Mouse (Mus musculus) CH12.LX (cell line): ENCODE results near the gene Zbtb33. TPM values are rescaled to one million over a fixed set of nuclear protein-coding genes. Genes with fewer than 3 reads are reported as not detected.

ENCODE experiments used
- DNase-seq: peaks from one replicate; pipeline ENCODE4 v3.0.0-alpha.2; 2013; ENCODE audit errors: extremely low read depth
- H3K27ac ChIP-seq: 2 replicates; pipeline ENCODE4 v1.5.1; 2012; ENCODE audit warnings: low read depth, mild to moderate bottlenecking, control low read depth, moderate library complexity; ENCODE audit not compliant: insufficient read depth
- H3K27me3 ChIP-seq: replicated peaks from 2 replicates; pipeline ENCODE3; 2012; ENCODE audit warnings: inconsistent platforms
- H3K36me3 ChIP-seq, 2 experiments: replicated peaks in 1 of 2; 2 replicates each; pipeline versions ENCODE3 to v1.6.1; 2012; ENCODE audit warnings: inconsistent platforms in 1 of 2, low read length in 1 of 2, mild to moderate bottlenecking in 1 of 2, mixed read lengths in 1 of 2, moderate library complexity in 1 of 2; ENCODE audit not compliant: control insufficient read depth in 1 of 2, insufficient read depth in 1 of 2
- H3K4me1 ChIP-seq, 2 experiments: 2 replicates each; pipeline ENCODE4 v1.6.1; 2012; ENCODE audit warnings: inconsistent platforms in 1 of 2, moderate library complexity in 1 of 2; ENCODE audit not compliant: insufficient read depth in 2 of 2, control insufficient read depth in 1 of 2
- H3K4me2 ChIP-seq: 2 replicates; pipeline ENCODE4 v1.6.1; 2012; ENCODE audit warnings: low read depth, mild to moderate bottlenecking, control low read depth; ENCODE audit not compliant: poor library complexity, insufficient read depth, severe bottlenecking
- H3K4me3 ChIP-seq, 3 experiments: fragments of 150-350 bp in 1 of 3; sonication (generic) in 1 of 3; replicated peaks in 1 of 3; 2 replicates each; pipeline versions ENCODE3 to v1.5.1; 2011 to 2012; ENCODE audit warnings: low read depth in 2 of 3, low read length in 2 of 3, mild to moderate bottlenecking in 2 of 3, moderate library complexity in 2 of 3, control low read depth in 1 of 3, improper control_type of control experiment in 1 of 3, inconsistent platforms in 1 of 3, mixed read lengths in 1 of 3; ENCODE audit not compliant: poor library complexity in 1 of 3
- H3K79me2 ChIP-seq: replicated peaks from 2 replicates; pipeline ENCODE4 v1.6.1; 2012; ENCODE audit warnings: mild to moderate bottlenecking, moderate library complexity; ENCODE audit not compliant: control insufficient read depth, poor library complexity, insufficient read depth, severe bottlenecking; ENCODE audit errors: extremely low read depth
- H3K9ac ChIP-seq: 2 replicates; pipeline ENCODE4 v1.6.1; 2012; ENCODE audit warnings: low read depth, mild to moderate bottlenecking, control low read depth, moderate library complexity; ENCODE audit not compliant: insufficient read depth
- H3K9me3 ChIP-seq: replicated peaks from 2 replicates; pipeline ENCODE3; 2012; ENCODE audit warnings: low read length, inconsistent platforms, mixed read lengths
- BHLHE40 ChIP-seq: IDR thresholded peaks from 2 replicates; pipeline ENCODE4 v1.6.1; 2011; ENCODE audit warnings: mild to moderate bottlenecking, low read depth, low read length, improper control_type of control experiment
- CTCF ChIP-seq, 2 experiments: IDR thresholded peaks in 1 of 2; conservative IDR thresholded peaks in 1 of 2; 2 replicates each; pipeline ENCODE4 v1.5.1; 2011 to 2012; ENCODE audit warnings: low read depth in 2 of 2, low read length in 2 of 2, improper control_type of control experiment in 1 of 2, inconsistent platforms in 1 of 2, mild to moderate bottlenecking in 1 of 2, moderate library complexity in 1 of 2
- E2F4 ChIP-seq: IDR thresholded peaks from 2 replicates; pipeline ENCODE4 v1.6.1; 2011; ENCODE audit warnings: low read depth, low read length, improper control_type of control experiment; ENCODE audit not compliant: insufficient replicate concordance
- ETS1 ChIP-seq: conservative IDR thresholded peaks from 2 replicates; pipeline ENCODE4 v1.6.1; 2012; ENCODE audit warnings: low read depth, mild to moderate bottlenecking, inconsistent platforms, low read length, improper control_type of control experiment, moderate library complexity
- HCFC1 ChIP-seq: IDR thresholded peaks from 2 replicates; pipeline ENCODE4 v1.6.1; 2012; ENCODE audit warnings: low read depth, mild to moderate bottlenecking, inconsistent platforms, low read length, improper control_type of control experiment
- MAFK ChIP-seq: IDR thresholded peaks from 2 replicates; pipeline ENCODE4 v1.6.1; 2011; ENCODE audit warnings: low read length, improper control_type of control experiment; ENCODE audit not compliant: insufficient replicate concordance
- MAX ChIP-seq: IDR thresholded peaks from 2 replicates; pipeline ENCODE4 v1.6.1; 2011; ENCODE audit warnings: low read length, improper control_type of control experiment
- MEF2A ChIP-seq: IDR thresholded peaks from 2 replicates; pipeline ENCODE4 v1.6.1; 2014; ENCODE audit warnings: low read depth, mild to moderate bottlenecking, inconsistent platforms, low read length, improper control_type of control experiment, borderline replicate concordance
- MYC ChIP-seq: IDR thresholded peaks from 2 replicates; pipeline ENCODE4 v1.6.1; 2011; ENCODE audit warnings: low read depth, mild to moderate bottlenecking, improper control_type of control experiment, low read length
- RAD21 ChIP-seq: IDR thresholded peaks from 2 replicates; pipeline ENCODE4 v1.6.1; 2011; ENCODE audit warnings: low read depth, mild to moderate bottlenecking, low read length, improper control_type of control experiment, moderate library complexity
- RCOR1 ChIP-seq: conservative IDR thresholded peaks from 2 replicates; pipeline ENCODE4 v1.6.1; 2012; ENCODE audit warnings: low read depth, mild to moderate bottlenecking, inconsistent platforms, low read length, improper control_type of control experiment
- SIN3A ChIP-seq: IDR thresholded peaks from 2 replicates; pipeline ENCODE4 v1.6.1; 2012; ENCODE audit warnings: low read length, improper control_type of control experiment, inconsistent platforms
- USF1 ChIP-seq: IDR thresholded peaks from 2 replicates; pipeline ENCODE4 v1.6.1; 2014; ENCODE audit warnings: low read depth, mild to moderate bottlenecking, inconsistent platforms, low read length, improper control_type of control experiment
- ZC3H11A ChIP-seq: IDR thresholded peaks from 2 replicates; pipeline ENCODE4 v1.6.1; 2012; ENCODE audit warnings: low read depth, mild to moderate bottlenecking, inconsistent platforms, low read length, improper control_type of control experiment
- ZMIZ1 ChIP-seq: IDR thresholded peaks from 2 replicates; pipeline ENCODE4 v1.6.1; 2012; ENCODE audit warnings: low read depth, mild to moderate bottlenecking, inconsistent platforms, low read length, improper control_type of control experiment
- ZNF384 ChIP-seq: IDR thresholded peaks from 2 replicates; pipeline ENCODE4 v1.6.1; 2012; ENCODE audit warnings: low read depth, low read length, improper control_type of control experiment, inconsistent platforms
- dilution Hi-C: fragments of 300-500 bp; cut with MboI; formaldehyde crosslinking; loops from 2 replicates; pipeline ENCODE4 v1.14.3; 2020; ENCODE audit warnings: low sequenced_read_pairs; ENCODE audit not compliant: extremely low pct_unique_long_range_greater_than_20kb, extremely low pct_ligation_motif_present
- in situ Hi-C: fragments of 300-500 bp; cut with MboI; formaldehyde crosslinking; loops from 3 replicates; pipeline ENCODE4 v1.14.3; 2019; ENCODE audit warnings: low sequenced_read_pairs, low pct_ligation_motif_present, low pct_unique_long_range_greater_than_20kb, mixed read lengths
- polyA plus RNA-seq: library from polyadenylated mRNA; unstranded; fragments of >175 nt; gene quantifications from 2 replicates; pipeline ENCODE4 v1.2.1, GENCODE M21; 2012; ENCODE audit warnings: low read depth; ENCODE audit not compliant: insufficient read length
- total RNA-seq, 2 experiments: library from RNA; depleted of rRNA; stranded (reverse); fragments of 300-350 nt in 1 of 2; fragments of >200 nt in 1 of 2; gene quantifications; 2 replicates each; pipeline ENCODE4 v1.2.3; 2012 to 2014

Zbtb33 gene
- total and polyA plus RNA-seq, 3 experiments: 10.7 to 25.0 (median 14.0) TPM

DNA sequence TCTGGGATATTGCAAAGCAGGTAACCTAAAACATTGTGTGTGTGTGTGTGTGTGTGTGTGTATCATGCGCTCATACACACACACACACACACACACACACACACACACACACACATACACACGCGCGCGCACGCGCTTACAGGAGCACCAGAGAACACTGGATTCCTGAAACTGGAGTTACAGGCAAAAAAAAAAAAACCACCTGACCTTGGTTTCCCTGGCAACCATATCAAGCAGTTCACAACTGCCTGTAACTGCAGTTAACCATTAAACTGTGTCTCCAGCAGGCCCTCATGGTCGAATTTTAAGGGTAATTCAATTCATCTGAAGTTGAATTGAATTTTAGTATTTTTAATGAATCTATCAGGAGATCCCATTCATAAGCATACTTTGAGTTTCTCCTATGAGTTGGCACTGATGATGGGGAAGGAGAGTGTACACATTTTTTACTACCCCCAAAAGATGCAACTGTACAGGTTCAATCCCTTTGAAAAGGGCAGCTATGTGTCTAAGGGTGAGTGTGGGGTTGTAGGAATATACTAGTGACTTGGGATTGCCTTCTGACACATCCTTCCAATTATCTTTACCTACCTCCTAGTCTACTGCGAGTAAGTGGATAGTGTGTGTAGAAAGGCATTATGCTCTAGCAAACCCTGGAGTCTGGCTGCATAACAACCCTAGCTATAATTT is 27.5 kb downstream of the Zbtb33 start:
- dilution Hi-C loops: no loop called here
- Histone ChIP-seq H3K4me2 (no peak overlapping the region), H3K27me3 (no peaks in the 10 kb centered on the region), H3K27ac (no peak overlapping the region), H3K79me2 (no peaks in the 10 kb centered on the region), H3K9me3 (no peaks in the 10 kb centered on the region), H3K9ac (no peak overlapping the region), H3K4me3 (no peak overlapping the region), H3K36me3 (no peaks in the 10 kb centered on the region), H3K4me1 (peaks cover 5 to 10% of the 10 kb centered on the region in 2 experiments)
- TF ChIP-seq CTCF (conservative IDR thresholded peaks at IDR 0.05 in 1 of 2, IDR thresholded peaks at IDR 0.05 in 1 of 2; ENCODE audit: low read depth in 2 of 2, low read length in 2 of 2) (no peak), E2F4 (no peak), BHLHE40 (no peak), MAFK (no peak), USF1 (no peak), ZMIZ1 (no peak), MYC (no peak), ETS1 (no peak), ZNF384 (no peak), HCFC1 (no peak), RAD21 (no peak), ZC3H11A (no peak), RCOR1 (no peak)
- no peak for DNase-seq
- in situ Hi-C loops: no loop called here

- DNase-seq: no peak
- Histone ChIP-seq H3K4me1 (peaks cover 5 to 10% of the 10 kb centered on the region in 2 experiments), H3K27me3 (no peaks in the 10 kb centered on the region), H3K79me2 (no peaks in the 10 kb centered on the region), H3K9ac (no peak overlapping the region), H3K27ac (no peak overlapping the region), H3K4me2 (no peak overlapping the region), H3K4me3 (no peak overlapping the region), H3K9me3 (no peaks in the 10 kb centered on the region), H3K36me3 (no peaks in the 10 kb centered on the region)
- TF ChIP-seq MEF2A (no peak), ETS1 (no peak), MAX (no peak), SIN3A (no peak)
- dilution Hi-C loops (no loop called here), in situ Hi-C loops (no loop called here)
These were observed 28.0 kb downstream of the Zbtb33 start for GRCm38 (mm10) chrX:38217676-38217991.
